Mouse (Mus musculus) liver, embryonic 14.5 days (tissue): ENCODE results near the gene Elp4. TPM values are rescaled to one million over a fixed set of nuclear protein-coding genes. Genes with fewer than 3 reads are reported as not detected.

Experiments
- ATAC-seq: fragments of 200-750 bp; cut with Nextera tagmentation; 2 replicates; pipeline ENCODE4 v1.8.0; 2017; ENCODE audit warnings: moderate number of reproducible peaks, mild to moderate bottlenecking, moderate library complexity; ENCODE audit not compliant: insufficient read depth
- DNase-seq, 3 experiments: peaks; one replicate each; pipeline ENCODE4 v3.0.0-alpha.2; 2012 to 2013; ENCODE audit warnings: low read depth in 3 of 3, low spot score in 3 of 3
- H3K27ac ChIP-seq: fragments of 300-500 bp; sonication (generic); 2 replicates; pipeline ENCODE4 v1.5.1; 2014; ENCODE audit warnings: moderate library complexity, mild to moderate bottlenecking, control low read depth, inconsistent platforms
- H3K27me3 ChIP-seq: fragments of 300-500 bp; sonication (generic); 2 replicates; pipeline ENCODE4 v1.6.1; 2014; ENCODE audit warnings: mild to moderate bottlenecking, low read length, moderate library complexity; ENCODE audit not compliant: control insufficient read depth, insufficient read depth
- H3K36me3 ChIP-seq: fragments of 300-500 bp; sonication (generic); replicated peaks from 2 replicates; pipeline ENCODE4 v1.6.1; 2014; ENCODE audit warnings: low read depth; ENCODE audit not compliant: control insufficient read depth, insufficient read depth
- H3K4me1 ChIP-seq, 2 experiments: fragments of 200-500 bp in 1 of 2; fragments of 300-500 bp in 1 of 2; sonication (generic) in 1 of 2; replicated peaks; 2 replicates each; pipeline ENCODE4 v1.6.1; 2012 to 2014; ENCODE audit warnings: antibody characterized with exemption in 1 of 2, inconsistent platforms in 1 of 2, low read length in 1 of 2; ENCODE audit not compliant: control insufficient read depth in 2 of 2, insufficient read depth in 2 of 2
- H3K4me2 ChIP-seq: fragments of 300-500 bp; sonication (generic); 2 replicates; pipeline ENCODE4 v1.6.1; 2014; ENCODE audit warnings: low read depth, mild to moderate bottlenecking, control low read depth, moderate library complexity
- H3K4me3 ChIP-seq, 2 experiments: fragments of 200-500 bp in 1 of 2; fragments of 300-500 bp in 1 of 2; sonication (generic) in 1 of 2; 2 replicates each; pipeline ENCODE4 v1.5.1; 2012 to 2014; ENCODE audit warnings: low read depth in 2 of 2, low read length in 2 of 2, mild to moderate bottlenecking in 2 of 2, control low read depth in 1 of 2, inconsistent platforms in 1 of 2, moderate library complexity in 1 of 2; ENCODE audit not compliant: insufficient read depth in 1 of 2
- H3K9ac ChIP-seq: fragments of 300-500 bp; sonication (generic); replicated peaks from 2 replicates; pipeline ENCODE4 v1.6.1; 2014; ENCODE audit warnings: mild to moderate bottlenecking, control low read depth, moderate library complexity
- H3K9me3 ChIP-seq: fragments of 300-500 bp; sonication (generic); 2 replicates; pipeline ENCODE4 v1.6.1; 2016; ENCODE audit warnings: low read length, mixed read lengths; ENCODE audit not compliant: control insufficient read depth
- CTCF ChIP-seq: IDR thresholded peaks from 2 replicates; pipeline ENCODE4 v1.5.1; 2016; ENCODE audit warnings: antibody characterized with exemption, low read depth, control low read depth
- EP300 ChIP-seq: IDR thresholded peaks from 2 replicates; pipeline ENCODE4 v1.6.1; 2016; ENCODE audit warnings: antibody characterized with exemption, low read depth
- WGBS: fragments of 180-500 bp; shearing (Covaris S2); extraction: QIAGEN DNeasy Blood & Tissue Kit; methylation state at CpG from one replicate; pipeline ENCODE4 v1.1.7; 2014; ENCODE audit not compliant: insufficient replicate concordance; 5-methylcytosine and 5-hydroxymethylcytosine counted together
- polyA plus RNA-seq, 2 experiments: library from polyadenylated mRNA; depleted of rRNA in 1 of 2; stranded (reverse) in 1 of 2; unstranded in 1 of 2; fragments of >200 nt; fragmentation: Nextera tagmentation in 1 of 2; extraction: Ambion mirVana in 1 of 2; gene quantifications; 2 replicates each; pipeline versions ENCODE4 v1.2.1 to v1.2.3; 2012 to 2014

The Elp4 gene
- polyA plus RNA-seq, 2 experiments, result 5.3 to 11.8 TPM

DNA sequence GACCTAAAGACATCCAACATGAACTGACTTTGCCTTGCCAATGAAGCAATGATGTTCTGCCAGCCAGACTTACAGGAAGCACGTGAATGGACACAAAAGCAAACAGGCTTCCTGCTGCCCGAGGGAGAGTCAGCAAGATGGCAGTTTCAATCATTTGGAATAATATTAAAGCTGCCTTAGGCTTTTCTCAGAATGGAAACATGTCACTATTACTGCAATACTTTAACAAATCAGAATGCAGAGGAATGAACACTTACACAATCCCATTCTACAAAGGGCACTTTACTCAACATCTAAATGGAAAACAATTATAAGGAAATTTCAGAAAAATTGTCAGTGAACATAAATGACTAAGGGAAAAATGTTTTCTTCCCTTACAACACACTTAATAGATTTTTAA, 117.4 kb downstream of the Elp4 start:
- no peak overlapping the region for H3K4me3 ChIP-seq
- no peak overlapping the region for H3K9ac ChIP-seq
- no peaks in the 10 kb centered on the region for H3K36me3 ChIP-seq
- no peaks in the 10 kb centered on the region for H3K27me3 ChIP-seq
- TF ChIP-seq CTCF, result no peak
- no peak for TF ChIP-seq EP300
- ATAC-seq (no peak), DNase-seq (no peak)
- WGBS, result 38% methylated on average over 2 of the region's 2 CpGs
- H3K4me1 ChIP-seq, result no peaks in the 10 kb centered on the region
- no peak overlapping the region for H3K4me2 ChIP-seq
- H3K27ac ChIP-seq, result no peak overlapping the region
- no peaks in the 10 kb centered on the region for H3K9me3 ChIP-seq

GRCm38 (mm10) chr2:105782885-105783284, 121.5 kb downstream of the Elp4 start:
- WGBS, result 70% methylated on average over 5 of the region's 5 CpGs

GRCm38 (mm10) chr2:105780739-105781138, 123.6 kb downstream of the Elp4 start:
- Histone ChIP-seq H3K36me3 (no peaks in the 10 kb centered on the region), H3K9ac (no peak overlapping the region), H3K9me3 (no peaks in the 10 kb centered on the region), H3K4me3 (no peak overlapping the region), H3K27me3 (no peaks in the 10 kb centered on the region), H3K4me1 (no peaks in the 10 kb centered on the region), H3K27ac (no peak overlapping the region), H3K4me2 (no peak overlapping the region)
- no peak for DNase-seq
- no peak for ATAC-seq
- WGBS, result 83% methylated on average over 1 of the region's 1 CpGs
- TF ChIP-seq CTCF (no peak), EP300 (no peak)

More at GRCm38 (mm10) chr2:105782885-105783284, 121.5 kb downstream of the Elp4 start:
- Histone ChIP-seq H3K4me2 (no peak overlapping the region), H3K27me3 (no peaks in the 10 kb centered on the region), H3K4me3 (no peak overlapping the region), H3K27ac (no peak overlapping the region), H3K9ac (no peak overlapping the region), H3K36me3 (no peaks in the 10 kb centered on the region), H3K9me3 (no peaks in the 10 kb centered on the region), H3K4me1 (no peaks in the 10 kb centered on the region)
- DNase-seq, result no peak
- no peak for TF ChIP-seq CTCF
- ATAC-seq, result no peak

- no peaks in the 10 kb centered on the region for H3K9me3 ChIP-seq
- no peak overlapping the region for H3K4me3 ChIP-seq
- no peak overlapping the region for H3K27ac ChIP-seq
- 62% methylated on average over 6 of the region's 6 CpGs for WGBS
- no peak for TF ChIP-seq EP300
- DNase-seq, result no peak
- H3K27me3 ChIP-seq, result no peaks in the 10 kb centered on the region
- no peak for ATAC-seq
- no peaks in the 10 kb centered on the region for H3K36me3 ChIP-seq
- H3K9ac ChIP-seq, result no peak overlapping the region
- H3K4me1 ChIP-seq, result no peaks in the 10 kb centered on the region
- no peak overlapping the region for H3K4me2 ChIP-seq
Observed at GRCm38 (mm10) chr2:105779320-105779891, 125.0 kb downstream of the Elp4 start.

DNA sequence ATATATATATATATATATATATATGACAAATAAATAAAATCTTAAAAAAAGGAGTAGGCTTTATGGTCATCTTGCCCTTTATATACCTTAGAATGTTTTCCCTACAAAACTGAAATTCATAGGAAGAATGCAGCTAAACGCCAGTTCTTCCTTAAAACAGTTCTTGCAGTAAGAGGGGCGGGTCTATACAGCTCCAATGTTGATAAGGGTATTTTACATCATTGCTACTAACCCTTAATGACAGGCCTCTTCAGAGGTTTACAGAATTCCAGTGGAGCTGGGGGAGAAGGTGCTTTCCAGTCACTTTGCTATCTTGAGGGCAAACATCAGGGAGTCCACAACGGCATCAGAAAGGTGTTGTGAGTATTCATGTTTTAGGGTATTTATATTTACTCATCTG, 133.1 kb downstream of the Elp4 start:
- H3K4me2 ChIP-seq, result no peak overlapping the region
- H3K9ac ChIP-seq, result no peak overlapping the region
- H3K27me3 ChIP-seq, result no peaks in the 10 kb centered on the region
- H3K9me3 ChIP-seq, result no peaks in the 10 kb centered on the region
- H3K4me1 ChIP-seq, result peaks cover 11 to 18% of the 10 kb centered on the region in 2 experiments
- no peak overlapping the region for H3K4me3 ChIP-seq
- peak; percentile 43 for ATAC-seq
- no peaks in the 10 kb centered on the region for H3K36me3 ChIP-seq
- no peak overlapping the region for H3K27ac ChIP-seq
- 53% methylated on average over 3 of the region's 3 CpGs for WGBS
- DNase-seq, result no peak
- TF ChIP-seq EP300 (no peak), CTCF (no peak)
